Mouse (Mus musculus) lung, embryonic 15.5 days (tissue): ENCODE results near the gene Card19. TPM values are rescaled to one million over a fixed set of nuclear protein-coding genes. Genes with fewer than 3 reads are reported as not detected.

Experiments
- ATAC-seq: fragments of 200-750 bp; cut with Nextera tagmentation; 2 replicates; pipeline ENCODE4 v1.8.0; 2017; ENCODE audit warnings: moderate number of reproducible peaks, borderline replicate concordance; ENCODE audit not compliant: low FRiP score, low TSS enrichment; ENCODE audit errors: extremely low read depth
- H3K27ac ChIP-seq: fragments of 300-500 bp; sonication (generic); 2 replicates; pipeline ENCODE4 v1.5.1; 2015; ENCODE audit warnings: moderate library complexity, mild to moderate bottlenecking, inconsistent platforms
- H3K27me3 ChIP-seq: fragments of 300-500 bp; sonication (generic); 2 replicates; pipeline ENCODE4 v1.6.1; 2015; ENCODE audit warnings: inconsistent platforms
- H3K36me3 ChIP-seq: fragments of 300-500 bp; sonication (generic); 2 replicates; pipeline ENCODE4 v1.6.1; 2015; ENCODE audit warnings: inconsistent platforms
- H3K4me1 ChIP-seq: fragments of 300-500 bp; sonication (generic); 2 replicates; pipeline ENCODE4 v1.6.1; 2015; ENCODE audit warnings: inconsistent platforms
- H3K4me2 ChIP-seq: fragments of 300-500 bp; sonication (generic); 2 replicates; pipeline ENCODE4 v1.6.1; 2015; ENCODE audit warnings: inconsistent platforms, mild to moderate bottlenecking, moderate library complexity
- H3K4me3 ChIP-seq: fragments of 300-500 bp; sonication (generic); 2 replicates; pipeline ENCODE4 v1.5.1; 2015; ENCODE audit warnings: mild to moderate bottlenecking, inconsistent platforms
- H3K9ac ChIP-seq: fragments of 300-500 bp; sonication (generic); 2 replicates; pipeline ENCODE4 v1.6.1; 2015; ENCODE audit warnings: inconsistent platforms
- H3K9me3 ChIP-seq: fragments of 300-500 bp; sonication (generic); 2 replicates; pipeline ENCODE4 v1.6.1; 2016; ENCODE audit warnings: inconsistent platforms
- WGBS: fragments of 180-500 bp; shearing (Covaris S2); methylation state at CpG from one replicate; pipeline ENCODE4 v1.1.7; 2015; 5-methylcytosine and 5-hydroxymethylcytosine counted together
- polyA plus RNA-seq: library from polyadenylated mRNA; unstranded; fragments of >200 nt; fragmentation: Nextera tagmentation; extraction: Ambion mirVana; gene quantifications from 2 replicates; pipeline ENCODE4 v1.2.1, GENCODE M21; 2015

Gene Card19
- polyA plus RNA-seq, 1 experiment from 2014 or later: 52.6 TPM

GRCm38 (mm10) chr13:49190876-49191672 is 24.8 kb downstream of the Card19 start:
- Histone ChIP-seq H3K4me3 (no peak overlapping the region), H3K27ac (no peak overlapping the region), H3K36me3 (no peaks in the 10 kb centered on the region), H3K9me3 (no peaks in the 10 kb centered on the region), H3K4me2 (no peak overlapping the region), H3K4me1 (peaks cover 36% of the 10 kb centered on the region), H3K9ac (no peak overlapping the region), H3K27me3 (no peaks in the 10 kb centered on the region)
- 65% methylated on average over 7 of the region's 7 CpGs for WGBS
- no peak for ATAC-seq

DNA sequence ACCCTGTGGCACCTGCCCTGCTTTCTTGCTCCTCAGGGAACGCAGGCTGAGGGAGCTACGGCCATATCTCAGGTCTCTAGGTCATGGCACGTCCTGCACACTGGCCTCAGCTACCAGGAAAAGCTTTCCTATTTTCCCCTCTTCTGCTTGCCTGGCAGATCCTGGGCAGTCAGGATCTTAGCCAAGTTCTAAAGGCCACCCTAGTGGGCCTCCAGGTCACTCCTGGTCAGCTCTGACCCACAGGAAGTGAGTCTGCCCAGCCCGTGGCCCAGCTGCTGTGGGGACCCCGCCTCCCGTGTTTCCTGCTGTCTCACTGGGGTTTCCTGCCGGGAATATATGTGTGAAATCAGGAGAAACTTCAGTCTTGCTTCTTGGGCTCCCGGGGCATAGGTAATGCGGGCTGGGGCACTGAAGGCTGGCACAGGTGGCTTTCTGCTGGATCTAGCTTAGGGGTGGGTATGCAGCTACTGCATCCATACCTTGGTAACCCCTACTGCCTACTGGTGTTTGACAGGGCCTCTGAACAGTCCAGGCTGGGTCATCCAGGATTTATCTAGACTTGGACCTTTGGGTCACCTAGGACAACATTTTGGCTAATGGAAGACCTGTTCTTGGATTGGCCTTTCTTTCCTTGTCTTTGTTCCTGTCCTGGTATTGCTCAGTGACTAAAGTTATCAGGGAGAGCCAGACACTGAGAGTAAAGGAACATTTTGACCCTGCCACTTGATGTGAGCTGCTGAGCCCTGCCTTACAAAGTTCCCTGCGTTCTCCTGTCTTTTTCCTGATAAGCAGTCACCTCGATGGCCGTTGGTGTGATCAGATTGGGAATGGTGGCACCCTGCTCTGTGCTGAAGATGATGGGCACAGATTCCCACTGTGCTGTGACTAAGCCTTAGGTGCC is 25.6 kb downstream of the Card19 start:
- no peak for ATAC-seq
- no peak overlapping the region for H3K27ac ChIP-seq
- 53% methylated on average over 12 of the region's 12 CpGs for WGBS
- no peaks in the 10 kb centered on the region for H3K27me3 ChIP-seq
- peaks cover 36% of the 10 kb centered on the region for H3K4me1 ChIP-seq
- peak overlapping the region; percentile 9; the same call in 1 of the 2 replicates for H3K4me2 ChIP-seq
- no peak overlapping the region for H3K4me3 ChIP-seq
- H3K9ac ChIP-seq: no peak overlapping the region
- H3K36me3 ChIP-seq: no peaks in the 10 kb centered on the region
- no peaks in the 10 kb centered on the region for H3K9me3 ChIP-seq

- peaks cover 36% of the 10 kb centered on the region for H3K4me1 ChIP-seq
- no peak overlapping the region; the same call in 1 of the 2 replicates for H3K4me2 ChIP-seq
- H3K9me3 ChIP-seq: no peaks in the 10 kb centered on the region
- no peaks in the 10 kb centered on the region for H3K36me3 ChIP-seq
- H3K9ac ChIP-seq: no peak overlapping the region
- H3K27ac ChIP-seq: no peak overlapping the region
- no peak for ATAC-seq
- H3K27me3 ChIP-seq: no peaks in the 10 kb centered on the region
- 54% methylated on average over 2 of the region's 2 CpGs for WGBS
- no peak overlapping the region for H3K4me3 ChIP-seq
These were observed 26.9 kb downstream of the Card19 start for GRCm38 (mm10) chr13:49188966-49189360.

- Histone ChIP-seq H3K9me3 (no peaks in the 10 kb centered on the region), H3K9ac (peak overlapping the region; percentile 62), H3K27ac (no peak overlapping the region), H3K36me3 (no peaks in the 10 kb centered on the region), H3K4me1 (peaks cover 40% of the 10 kb centered on the region), H3K4me2 (peak overlapping the region; percentile 99), H3K27me3 (no peaks in the 10 kb centered on the region), H3K4me3 (peak overlapping the region; percentile 86)
- WGBS: 22% methylated on average over 15 of the region's 15 CpGs
- ATAC-seq: no peak
These were observed 27.4 kb downstream of the Card19 start for GRCm38 (mm10) chr13:49188219-49188965.

GRCm38 (mm10) chr13:49187288-49188218 is 28.3 kb downstream of the Card19 start, which contains the start of gene Ninj1:
Gene Ninj1 (plus strand): TSS chr13:49187485.
- H3K36me3 ChIP-seq: no peaks in the 10 kb centered on the region
- H3K9me3 ChIP-seq: no peaks in the 10 kb centered on the region
- peaks cover 42% of the 10 kb centered on the region for H3K4me1 ChIP-seq
- H3K27me3 ChIP-seq: no peaks in the 10 kb centered on the region
- H3K4me2 ChIP-seq: peak within 1 kb of the TSS; percentile 99
- peak; percentile 93 for ATAC-seq
- WGBS: under 1% methylated on average over 87 of the region's 87 CpGs
- peak within 1 kb of the TSS; percentile 86 for H3K4me3 ChIP-seq
- H3K27ac ChIP-seq: peak within 1 kb of the TSS; percentile 71
- peak within 1 kb of the TSS; percentile 62 for H3K9ac ChIP-seq

- H3K9me3 ChIP-seq: no peaks in the 10 kb centered on the region
- H3K4me3 ChIP-seq: peak overlapping the region; percentile 86
- no peaks in the 10 kb centered on the region for H3K27me3 ChIP-seq
- ATAC-seq: peak; percentile 23
- peak overlapping the region; percentile 99 for H3K4me2 ChIP-seq
- H3K27ac ChIP-seq: peak overlapping the region; percentile 56
- 20% methylated on average over 11 of the region's 11 CpGs for WGBS
- H3K9ac ChIP-seq: peak overlapping the region; percentile 44; the same call in 1 of the 2 replicates
- H3K36me3 ChIP-seq: no peaks in the 10 kb centered on the region
- peaks cover 42% of the 10 kb centered on the region for H3K4me1 ChIP-seq
These were observed 29.0 kb downstream of the Card19 start for GRCm38 (mm10) chr13:49186798-49187287.

DNA sequence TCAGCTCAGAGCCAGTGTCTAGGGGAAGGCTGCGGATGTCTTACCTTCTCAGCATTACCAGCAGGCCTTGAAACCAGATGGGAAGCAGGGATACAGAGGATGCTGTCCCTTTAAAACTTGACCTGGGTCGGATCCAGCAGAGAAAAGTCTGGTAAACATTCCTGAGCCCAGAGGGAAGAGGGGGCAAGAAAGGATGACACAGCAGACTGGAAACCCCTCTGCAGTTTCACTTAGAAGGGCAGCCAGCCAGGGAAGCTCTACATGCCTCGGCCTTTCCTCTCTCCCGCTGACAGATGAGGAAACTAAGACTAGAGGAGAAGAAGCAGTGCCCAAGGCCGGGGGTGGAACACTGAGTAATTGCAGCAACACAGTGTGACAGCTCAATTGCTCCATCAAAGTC is 32.2 kb downstream of the Card19 start:
- no peak for ATAC-seq
- Histone ChIP-seq H3K9ac (no peak overlapping the region), H3K27ac (no peak overlapping the region), H3K4me2 (no peak overlapping the region), H3K4me1 (peaks cover 26% of the 10 kb centered on the region), H3K27me3 (no peaks in the 10 kb centered on the region), H3K4me3 (no peak overlapping the region), H3K9me3 (no peaks in the 10 kb centered on the region), H3K36me3 (no peaks in the 10 kb centered on the region)
- 35% methylated on average over 5 of the region's 5 CpGs for WGBS

GRCm38 (mm10) chr13:49183161-49183560 is 32.7 kb downstream of the Card19 start:
- Histone ChIP-seq H3K4me1 (peaks cover 21% of the 10 kb centered on the region), H3K4me2 (no peak overlapping the region), H3K9me3 (no peaks in the 10 kb centered on the region), H3K36me3 (no peaks in the 10 kb centered on the region), H3K9ac (no peak overlapping the region), H3K4me3 (no peak overlapping the region), H3K27ac (no peak overlapping the region), H3K27me3 (no peaks in the 10 kb centered on the region)
- ATAC-seq: no peak
- 45% methylated on average over 5 of the region's 5 CpGs for WGBS

- Histone ChIP-seq H3K27ac (no peak overlapping the region), H3K9ac (no peak overlapping the region), H3K4me2 (no peak overlapping the region), H3K9me3 (no peaks in the 10 kb centered on the region), H3K27me3 (no peaks in the 10 kb centered on the region), H3K36me3 (no peaks in the 10 kb centered on the region), H3K4me1 (peaks cover 9% of the 10 kb centered on the region), H3K4me3 (no peak overlapping the region)
- 85% methylated on average over 3 of the region's 3 CpGs for WGBS
- ATAC-seq: no peak
These were observed 34.3 kb downstream of the Card19 start for GRCm38 (mm10) chr13:49181411-49181984.

DNA sequence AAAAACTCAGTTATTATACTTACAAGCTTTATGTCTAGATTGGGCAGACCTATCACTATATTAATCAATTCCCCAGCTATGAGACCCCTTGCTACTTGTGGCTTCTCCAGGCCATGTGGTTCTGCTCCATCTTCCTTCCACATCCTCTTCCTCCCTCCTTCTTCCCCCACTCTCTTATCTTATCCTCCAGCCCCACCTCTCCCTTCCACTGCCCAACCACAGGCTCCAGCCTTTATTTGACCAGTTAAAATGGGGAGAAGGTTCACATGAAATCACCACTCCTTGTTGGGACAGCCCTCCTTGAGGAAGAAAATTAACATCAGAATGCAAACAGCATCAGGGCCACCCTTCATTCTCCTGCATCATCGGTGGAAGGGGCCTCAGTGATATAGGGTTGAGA is 35.1 kb downstream of the Card19 start:
- no peaks in the 10 kb centered on the region for H3K36me3 ChIP-seq
- no peak overlapping the region for H3K27ac ChIP-seq
- no peaks in the 10 kb centered on the region for H3K9me3 ChIP-seq
- H3K4me1 ChIP-seq: peaks cover 6% of the 10 kb centered on the region; the same call in 1 of the 2 replicates
- H3K27me3 ChIP-seq: no peaks in the 10 kb centered on the region
- no peak overlapping the region for H3K4me2 ChIP-seq
- H3K4me3 ChIP-seq: no peak overlapping the region
- ATAC-seq: no peak
- WGBS: 53% methylated on average over 1 of the region's 1 CpGs
- H3K9ac ChIP-seq: no peak overlapping the region
